Mouse (Mus musculus): ENCODE results near the gene Rere. TPM values are rescaled to one million over a fixed set of nuclear protein-coding genes. Genes with fewer than 3 reads are reported as not detected.
A peak's percentile ranks its signal among the peaks of the same experiment; 100 is the strongest.

Gene Rere
- polyA plus RNA-seq, 2 experiments = 4.8 to 5.1 TPM

- WGBS (ENCODE audit: insufficient replicate concordance) = 53% methylated on average over 2 of the region's 2 CpGs
- Histone ChIP-seq H3K4me3 (ENCODE audit: insufficient read depth in 1 of 2, low read depth in 2 of 2, low read length in 2 of 2) (peak overlapping the region; percentile 29 to 45), H3K9me3 (ENCODE audit: control insufficient read depth, low read length) (no peaks in the 10 kb centered on the region), H3K4me1 (replicated peaks; ENCODE audit: control insufficient read depth in 2 of 2, insufficient read depth in 2 of 2, low read length in 1 of 2) (peaks cover 61 to 74% of the 10 kb centered on the region in 2 experiments), H3K27me3 (ENCODE audit: control insufficient read depth, insufficient read depth, low read length) (no peaks in the 10 kb centered on the region), H3K4me2 (ENCODE audit: low read depth) (peak overlapping the region; percentile 56), H3K36me3 (replicated peaks; ENCODE audit: control insufficient read depth, insufficient read depth, low read depth) (no peaks in the 10 kb centered on the region), H3K27ac (peak overlapping the region; percentile 3), H3K9ac (replicated peaks) (peak overlapping the region; percentile 36)
- DNase-seq (ENCODE audit: low read depth in 3 of 3, low spot score in 3 of 3) (no peak), ATAC-seq (ENCODE audit: insufficient read depth) (no peak)
- TF ChIP-seq EP300 (IDR thresholded peaks at IDR 0.05; ENCODE audit: low read depth) = no peak
- no peak for TF ChIP-seq CTCF (IDR thresholded peaks at IDR 0.05; ENCODE audit: low read depth)
Observed at GRCm38 (mm10) chr4:150588300-150588621, 306.8 kb downstream of the Rere start.

DNA sequence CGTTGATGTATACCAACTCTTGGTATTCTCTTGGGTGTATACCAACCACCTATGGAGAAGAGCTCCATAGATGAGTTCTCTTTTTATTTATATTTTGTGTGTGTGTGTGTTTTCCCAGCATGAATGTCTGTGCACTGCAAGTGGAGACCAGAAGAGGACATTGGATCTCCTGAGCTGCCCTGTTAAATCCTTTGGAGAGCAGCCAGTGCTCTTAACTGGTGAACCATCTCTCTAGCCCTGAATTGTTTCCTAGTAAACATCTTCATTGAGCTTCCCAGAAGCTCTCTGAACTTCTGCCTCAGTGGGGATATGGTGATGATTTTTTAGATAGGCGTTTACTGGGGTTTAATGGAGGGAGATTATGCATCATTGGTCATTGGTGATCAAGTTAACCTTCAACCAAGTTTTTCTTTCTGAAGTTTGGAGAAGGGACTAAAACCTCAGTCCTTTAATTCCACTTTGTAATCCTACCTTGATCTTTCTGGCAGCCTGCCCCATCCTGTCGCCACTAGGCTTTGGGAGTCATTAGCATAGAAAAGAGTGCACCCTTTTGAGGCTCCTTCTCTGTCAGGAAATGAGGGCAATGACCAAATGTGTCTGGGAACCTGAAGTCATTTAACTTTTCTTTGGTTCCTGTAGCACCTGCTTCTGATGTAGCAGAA is 309.3 kb downstream of the Rere start:
- Histone ChIP-seq H3K27ac (no peak overlapping the region), H3K36me3 (replicated peaks; ENCODE audit: control insufficient read depth, insufficient read depth, low read depth) (no peaks in the 10 kb centered on the region), H3K27me3 (ENCODE audit: control insufficient read depth, insufficient read depth, low read length) (no peaks in the 10 kb centered on the region), H3K9me3 (ENCODE audit: control insufficient read depth, low read length) (no peaks in the 10 kb centered on the region), H3K4me1 (replicated peaks; ENCODE audit: control insufficient read depth in 2 of 2, insufficient read depth in 2 of 2, low read length in 1 of 2) (peaks cover 60 to 69% of the 10 kb centered on the region in 2 experiments), H3K4me2 (ENCODE audit: low read depth) (no peak overlapping the region), H3K4me3 (ENCODE audit: insufficient read depth in 1 of 2, low read depth in 2 of 2, low read length in 2 of 2) (no peak overlapping the region), H3K9ac (replicated peaks) (no peak overlapping the region)
- no peak for ATAC-seq (ENCODE audit: insufficient read depth)
- no peak for DNase-seq (ENCODE audit: low read depth in 3 of 3, low spot score in 3 of 3)
- TF ChIP-seq CTCF (IDR thresholded peaks at IDR 0.05; ENCODE audit: low read depth) (no peak), EP300 (IDR thresholded peaks at IDR 0.05; ENCODE audit: low read depth) (no peak)
- 56% methylated on average over 3 of the region's 3 CpGs for WGBS (ENCODE audit: insufficient replicate concordance)

- TF ChIP-seq EP300 (IDR thresholded peaks at IDR 0.05; ENCODE audit: low read depth) = no peak
- no peak for TF ChIP-seq CTCF (IDR thresholded peaks at IDR 0.05; ENCODE audit: low read depth)
- no peaks in the 10 kb centered on the region for H3K9me3 ChIP-seq (ENCODE audit: control insufficient read depth, low read length)
- H3K9ac ChIP-seq (replicated peaks) = 0 out of 2 replicates have a peak overlapping the region, but pooled peaks have one; percentile 13
- no peak overlapping the region for H3K4me2 ChIP-seq (ENCODE audit: low read depth)
- ATAC-seq (ENCODE audit: insufficient read depth) (no peak), DNase-seq (ENCODE audit: low read depth in 3 of 3, low spot score in 3 of 3) (no peak)
- no peak overlapping the region for H3K27ac ChIP-seq
- peaks cover 51 to 66% of the 10 kb centered on the region in 2 experiments for H3K4me1 ChIP-seq (replicated peaks; ENCODE audit: control insufficient read depth in 2 of 2, insufficient read depth in 2 of 2, low read length in 1 of 2)
- no peaks in the 10 kb centered on the region for H3K27me3 ChIP-seq (ENCODE audit: control insufficient read depth, insufficient read depth, low read length)
- no peaks in the 10 kb centered on the region for H3K36me3 ChIP-seq (replicated peaks; ENCODE audit: control insufficient read depth, insufficient read depth, low read depth)
- H3K4me3 ChIP-seq (ENCODE audit: insufficient read depth in 1 of 2, low read depth in 2 of 2, low read length in 2 of 2) = no peak overlapping the region
- 74% methylated on average over 4 of the region's 4 CpGs for WGBS (ENCODE audit: insufficient replicate concordance)
Observed at GRCm38 (mm10) chr4:150591602-150592001, 310.2 kb downstream of the Rere start.

- Histone ChIP-seq H3K4me2 (ENCODE audit: low read depth) (peak overlapping the region; percentile 36), H3K27me3 (ENCODE audit: control insufficient read depth, insufficient read depth, low read length) (no peaks in the 10 kb centered on the region), H3K9me3 (ENCODE audit: control insufficient read depth, low read length) (no peaks in the 10 kb centered on the region), H3K4me3 (ENCODE audit: insufficient read depth in 1 of 2, low read depth in 2 of 2, low read length in 2 of 2) (no peak overlapping the region), H3K4me1 (replicated peaks; ENCODE audit: control insufficient read depth in 2 of 2, insufficient read depth in 2 of 2, low read length in 1 of 2) (peaks cover 46 to 62% of the 10 kb centered on the region in 2 experiments), H3K27ac (peak overlapping the region; percentile 47), H3K9ac (replicated peaks) (peak overlapping the region; percentile 23), H3K36me3 (replicated peaks; ENCODE audit: control insufficient read depth, insufficient read depth, low read depth) (no peaks in the 10 kb centered on the region)
- WGBS (ENCODE audit: insufficient replicate concordance) = 19% methylated on average over 6 of the region's 6 CpGs
- peak; percentile 82 for ATAC-seq (ENCODE audit: insufficient read depth)
- peak; percentile 53 for TF ChIP-seq EP300 (IDR thresholded peaks at IDR 0.05; ENCODE audit: low read depth)
- no peak for TF ChIP-seq CTCF (IDR thresholded peaks at IDR 0.05; ENCODE audit: low read depth)
- DNase-seq (ENCODE audit: low read depth in 3 of 3, low spot score in 3 of 3) = peak; percentile 56 to 63 (median 60)
Observed at GRCm38 (mm10) chr4:150592087-150592486, 310.6 kb downstream of the Rere start.

DNA sequence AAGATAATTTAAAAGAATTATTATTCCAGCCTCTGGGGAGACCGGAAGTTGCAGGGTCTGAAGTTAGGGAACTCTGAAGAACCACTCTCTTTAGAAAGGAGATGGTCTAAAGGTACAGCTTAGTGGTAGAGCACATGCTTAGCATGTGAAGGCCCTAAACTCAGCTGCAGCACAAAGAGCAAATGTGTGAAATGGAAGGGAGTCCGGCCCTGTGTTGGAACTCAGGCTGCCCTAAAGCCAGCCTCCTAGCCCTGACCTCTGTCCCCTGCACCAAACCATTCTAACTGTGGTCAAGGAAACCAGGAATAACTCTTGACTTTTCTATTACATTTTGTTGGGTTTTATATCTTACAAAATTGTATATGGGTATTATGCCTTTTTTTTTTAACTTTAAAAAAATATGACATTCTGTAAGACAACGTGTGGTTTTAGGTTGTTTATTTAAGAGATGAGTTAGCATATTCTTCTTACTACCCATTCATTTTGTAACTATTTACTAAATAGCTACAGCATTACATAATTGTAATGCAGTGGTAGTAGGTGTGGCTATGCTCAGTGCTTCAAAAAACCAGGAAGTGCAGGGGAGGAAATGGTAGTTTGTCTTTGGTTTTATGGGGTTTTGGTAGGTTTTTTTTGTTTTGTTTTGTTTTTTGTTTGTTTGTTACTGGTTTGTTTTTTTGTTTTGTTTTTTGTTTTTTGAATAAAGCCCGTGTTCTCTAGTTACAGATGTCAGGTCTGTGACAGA is 312.2 kb downstream of the Rere start:
- peak overlapping the region; percentile 36; the same call in 1 of the 2 replicates for H3K4me2 ChIP-seq (ENCODE audit: low read depth)
- no peak for DNase-seq (ENCODE audit: low read depth in 3 of 3, low spot score in 3 of 3)
- 53% methylated on average over 4 of the region's 4 CpGs for WGBS (ENCODE audit: insufficient replicate concordance)
- H3K4me1 ChIP-seq (replicated peaks; ENCODE audit: control insufficient read depth in 2 of 2, insufficient read depth in 2 of 2, low read length in 1 of 2) = peaks cover 40 to 58% of the 10 kb centered on the region in 2 experiments
- TF ChIP-seq EP300 (IDR thresholded peaks at IDR 0.05; ENCODE audit: low read depth) = no peak
- TF ChIP-seq CTCF (IDR thresholded peaks at IDR 0.05; ENCODE audit: low read depth) = no peak
- H3K27me3 ChIP-seq (ENCODE audit: control insufficient read depth, insufficient read depth, low read length) = no peaks in the 10 kb centered on the region
- ATAC-seq (ENCODE audit: insufficient read depth) = no peak
- H3K4me3 ChIP-seq (ENCODE audit: insufficient read depth in 1 of 2, low read depth in 2 of 2, low read length in 2 of 2) = no peak overlapping the region
- 0 out of 2 replicates have a peak overlapping the region, but pooled peaks have one; percentile 9 for H3K27ac ChIP-seq
- H3K9ac ChIP-seq (replicated peaks) = no peak overlapping the region
- no peaks in the 10 kb centered on the region for H3K9me3 ChIP-seq (ENCODE audit: control insufficient read depth, low read length)
- H3K36me3 ChIP-seq (replicated peaks; ENCODE audit: control insufficient read depth, insufficient read depth, low read depth) = no peaks in the 10 kb centered on the region

All from liver, embryonic 14.5 days (tissue).